Mouse (Mus musculus) effector memory CD4-positive, alpha-beta T cell, adult 5 months (primary cell): Measurements from ENCODE around the gene Pbxip1. TPM values are rescaled to one million over a fixed set of nuclear protein-coding genes. Genes with fewer than 3 reads are reported as not detected.

Experiments
- polyA plus RNA-seq: library from polyadenylated mRNA; unstranded; fragments of 100-300 nt; shearing (Covaris generic); gene quantifications from one replicate; pipeline ENCODE4 v1.2.1, GENCODE M21; 2017

Pbxip1 gene
- polyA plus RNA-seq = 100 TPM

DNA sequence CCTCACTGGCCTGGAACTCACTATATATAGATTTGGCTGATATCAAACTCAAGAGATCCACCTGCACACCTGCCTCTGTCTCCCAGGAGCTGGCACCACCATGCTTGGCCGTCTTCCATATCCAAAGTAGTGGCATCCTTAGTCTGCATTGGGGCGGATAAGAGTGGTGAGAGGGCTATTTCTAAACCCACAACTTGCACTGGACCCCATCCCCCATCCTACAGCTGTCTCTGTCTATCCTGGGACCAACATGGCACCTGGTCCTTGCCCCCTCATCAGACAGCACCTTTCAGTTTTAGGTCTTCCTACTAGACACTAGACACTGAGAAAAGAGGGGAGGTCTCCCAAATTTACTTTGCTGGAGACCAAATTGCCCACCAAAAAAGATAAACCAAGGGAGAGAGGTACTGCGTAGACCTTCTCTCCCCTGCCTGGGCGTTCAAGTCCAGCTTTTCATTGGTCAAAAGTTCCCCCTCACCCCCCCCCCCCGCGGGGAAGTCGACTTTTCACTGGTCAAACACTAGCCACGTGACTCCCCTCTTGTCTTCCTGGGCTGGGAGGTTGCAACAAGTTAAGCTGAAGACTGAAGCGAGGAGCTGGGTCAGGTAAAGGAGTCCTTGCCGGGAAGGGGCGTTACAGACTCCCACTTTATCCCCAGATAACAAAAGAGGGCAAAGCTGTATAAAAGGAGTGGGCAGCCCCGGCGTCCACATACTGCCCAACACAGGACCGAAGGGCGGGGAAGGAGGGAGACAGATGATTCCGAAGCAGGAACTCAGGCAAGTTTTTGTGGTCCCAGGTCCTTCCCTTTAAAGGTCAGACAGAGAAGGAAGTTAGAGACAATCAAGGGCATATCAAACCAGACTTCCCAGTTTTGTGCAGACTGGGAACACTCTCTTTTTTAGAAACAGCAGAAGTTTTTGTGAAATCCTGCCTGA lies at the start of gene Pbxip1:
Gene Pbxip1, plus strand, starts transcription at position 531 of the 938 bp plus-strand sequence.

DNA sequence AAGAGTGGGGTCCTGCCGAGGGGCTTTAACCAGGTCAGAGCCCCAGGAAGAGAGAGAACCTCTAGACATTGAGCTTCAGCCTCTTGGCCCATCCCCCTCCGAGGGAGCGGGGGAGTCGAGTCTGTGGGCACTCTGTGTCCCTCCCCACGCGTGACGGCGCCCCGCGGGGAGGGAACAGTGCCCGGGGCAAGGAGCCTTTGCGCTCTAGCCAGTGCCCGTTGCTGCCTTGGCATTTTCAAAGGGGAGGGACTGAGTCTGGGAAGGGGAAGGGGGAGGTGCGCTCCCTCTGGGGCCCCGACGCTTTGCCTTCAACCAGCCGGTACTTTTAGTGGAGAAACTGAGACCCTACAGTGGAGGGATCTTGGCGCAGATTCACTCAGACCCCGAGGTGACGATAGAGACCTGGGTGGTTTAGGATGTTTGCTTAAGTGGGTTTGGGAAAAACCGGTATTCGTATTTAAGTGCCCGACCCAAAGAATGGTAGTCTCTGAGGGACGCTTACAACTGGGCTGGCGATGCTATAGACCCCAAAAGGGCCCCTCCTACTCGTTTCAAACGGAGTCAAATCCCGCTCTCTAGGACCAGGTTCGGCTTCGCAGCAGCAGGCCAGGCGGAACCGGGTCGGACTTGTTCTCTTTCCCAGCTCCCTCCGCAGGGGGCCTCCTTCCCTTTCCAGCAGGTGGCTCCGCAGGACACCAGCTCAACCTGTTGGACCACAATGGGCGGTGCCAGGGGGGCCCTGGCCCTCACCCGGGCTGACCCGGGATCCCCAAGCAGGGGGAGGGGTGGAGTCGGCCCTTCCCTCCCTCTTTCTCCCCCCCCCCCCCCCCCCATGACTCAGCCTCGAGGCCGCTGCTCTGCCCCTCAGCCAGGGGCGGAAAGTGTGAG lies 42.3 kb upstream of the Pbxip1 start, which contains the start of gene Zbtb7b:
Gene Zbtb7b, minus strand, starts transcription at position 771 of the 888 bp plus-strand sequence.

DNA sequence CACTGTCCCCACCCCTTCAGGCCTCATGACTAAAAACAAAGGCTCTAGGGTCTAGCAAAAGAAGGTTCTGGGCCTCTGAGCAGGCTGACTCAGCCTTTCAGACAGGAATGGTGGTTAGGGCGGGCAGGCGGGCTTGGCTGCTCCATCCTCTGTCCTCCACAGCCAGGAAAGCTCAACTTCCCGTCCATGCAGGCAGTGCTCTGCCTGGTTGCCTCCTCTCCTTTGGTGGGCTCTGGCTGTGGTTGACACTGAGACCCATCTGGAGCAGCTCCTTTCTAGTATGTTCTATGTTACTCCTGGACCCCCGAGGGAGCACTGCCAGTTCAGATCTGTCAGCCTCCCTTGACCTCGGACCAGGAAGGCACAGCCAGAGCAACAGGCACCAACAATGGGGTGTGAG lies 33.8 kb upstream of the Pbxip1 start, which contains the start of gene Lenep:
Gene Lenep, minus strand, starts transcription at position 101 of the 400 bp plus-strand sequence.

DNA sequence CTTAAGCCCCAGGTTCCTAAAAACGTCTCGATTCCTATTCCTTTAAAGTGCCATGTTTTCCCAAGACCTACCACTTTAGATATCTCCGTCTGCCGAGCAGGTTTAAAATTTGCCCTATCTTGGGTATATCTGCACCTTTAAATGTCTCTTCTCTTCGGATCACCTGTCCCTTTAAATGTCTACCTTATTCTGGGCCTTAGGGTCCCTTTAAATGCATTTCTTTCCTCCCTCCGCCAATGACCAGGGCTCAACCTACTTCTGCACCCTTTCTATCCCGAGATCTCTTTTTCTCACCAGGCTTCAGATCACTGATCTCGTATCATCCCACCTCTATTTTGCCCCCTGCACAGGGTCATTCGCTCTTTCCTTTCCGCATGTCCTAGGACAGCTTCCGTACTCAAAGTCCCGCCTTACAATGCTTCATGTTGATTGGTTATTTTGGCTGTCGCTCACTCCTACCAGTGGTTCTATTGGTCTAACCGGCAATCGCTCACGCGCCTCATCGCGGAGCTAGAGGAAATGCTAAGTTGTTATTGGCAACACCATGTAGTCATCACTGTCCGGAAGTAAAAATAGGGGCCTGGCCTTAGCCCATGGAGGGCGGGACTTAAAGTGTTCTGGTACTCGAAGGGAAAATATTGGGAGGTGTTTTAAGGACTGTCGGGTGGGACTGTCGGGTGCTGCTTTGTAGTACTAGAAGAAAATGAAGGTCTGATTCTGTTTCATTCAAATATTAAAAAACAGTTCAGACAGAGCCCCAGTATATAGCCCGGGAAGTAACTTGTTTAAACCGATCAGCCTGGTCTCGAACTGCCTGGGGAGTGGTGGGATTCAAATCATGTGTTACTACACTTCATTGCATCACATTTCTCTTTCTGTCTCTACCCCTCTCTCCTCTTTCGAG lies 24.8 kb upstream of the Pbxip1 start, which contains the start of gene Flad1:
Gene Flad1, minus strand, starts transcription at position 381 of the 904 bp plus-strand sequence.

DNA sequence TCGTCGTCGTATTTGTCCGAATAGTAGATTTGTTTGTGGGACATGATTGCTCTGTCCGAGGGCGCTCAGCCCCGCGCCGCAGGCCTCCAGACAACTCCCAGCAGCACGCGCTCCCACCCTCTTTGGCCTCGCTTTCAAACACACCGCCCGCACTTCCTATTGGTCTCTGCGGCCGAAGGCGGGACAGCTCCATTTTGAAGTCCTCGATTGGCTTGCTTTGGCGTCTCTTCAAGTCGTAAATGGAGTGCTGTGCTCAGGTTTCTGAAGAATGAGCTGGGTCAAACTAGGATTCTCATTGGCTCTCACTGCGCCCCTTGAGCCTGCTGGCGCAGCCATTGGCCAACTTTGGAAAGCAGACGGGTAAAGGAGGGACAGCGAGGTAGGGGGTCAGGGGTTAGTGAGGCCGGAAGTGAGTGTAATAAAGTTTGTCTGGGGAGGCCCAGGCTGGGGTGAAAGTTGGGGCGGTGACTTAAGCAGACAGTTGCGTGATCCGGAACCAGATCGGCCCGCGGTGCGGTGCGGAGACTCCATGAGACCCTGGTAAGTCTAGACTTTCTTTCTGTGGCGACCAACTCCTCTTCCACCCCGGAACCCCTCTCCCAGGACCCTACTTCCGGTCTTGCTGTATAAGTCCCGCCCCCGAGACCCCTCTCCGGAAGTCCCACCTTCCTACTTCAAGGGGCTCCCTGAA lies 18.2 kb upstream of the Pbxip1 start, which contains the start of the genes Cks1b and Shc1:
Gene Cks1b, minus strand, starts transcription at position 214 of the 691 bp plus-strand sequence.
Gene Shc1, plus strand, starts transcription at position 274 of the 691 bp plus-strand sequence.

DNA sequence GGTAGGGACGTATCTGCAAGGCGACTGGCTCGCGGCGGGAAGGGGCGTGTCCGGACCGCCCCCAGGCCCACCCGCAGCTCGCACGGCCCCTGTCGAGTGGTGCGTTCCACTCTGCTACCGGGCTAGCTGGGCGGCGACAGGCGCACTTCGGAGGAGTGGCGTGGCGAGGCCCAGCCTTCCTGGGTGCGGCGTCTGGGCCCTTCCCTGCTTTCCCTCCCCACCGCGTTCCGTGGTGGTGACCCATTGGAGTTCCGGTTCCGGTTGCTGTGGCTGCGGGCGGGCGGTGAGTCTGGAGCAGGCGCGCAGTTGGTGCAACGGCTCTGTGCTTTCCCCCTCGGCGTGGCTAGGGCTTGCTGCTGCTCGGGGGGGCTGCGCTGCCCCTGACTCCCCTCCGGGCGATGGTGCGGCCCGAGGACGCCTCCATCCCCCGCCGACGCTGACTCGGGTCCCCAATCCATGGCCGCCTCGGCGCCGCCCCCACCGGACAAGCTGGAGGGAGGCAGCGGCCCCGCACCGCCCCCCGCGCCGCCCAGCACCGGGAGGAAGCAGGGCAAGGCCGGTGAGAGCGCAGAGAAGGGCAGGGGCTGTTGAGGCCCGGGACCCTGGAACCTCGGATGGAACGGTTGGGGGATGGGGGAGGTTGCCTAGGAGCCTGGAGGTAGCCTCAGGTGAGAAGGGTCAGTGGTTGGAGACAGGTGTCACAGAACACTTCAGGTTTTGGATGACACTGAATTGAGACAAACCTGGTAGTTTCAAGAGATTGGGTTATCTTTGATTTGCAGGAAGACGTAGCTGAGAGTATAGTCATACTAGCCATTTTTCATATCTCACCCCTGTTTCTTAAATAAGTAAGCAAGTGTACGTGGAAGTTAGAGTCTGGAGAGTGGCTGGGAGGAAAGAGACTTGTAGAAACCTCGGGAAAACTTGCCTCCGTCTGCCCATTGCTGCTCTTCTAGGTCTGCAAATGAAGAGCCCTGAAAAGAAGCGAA lies 6.0 kb upstream of the Pbxip1 start, which contains the start of gene Pygo2:
Gene Pygo2, plus strand, starts transcription at position 44 of the 989 bp plus-strand sequence.

DNA sequence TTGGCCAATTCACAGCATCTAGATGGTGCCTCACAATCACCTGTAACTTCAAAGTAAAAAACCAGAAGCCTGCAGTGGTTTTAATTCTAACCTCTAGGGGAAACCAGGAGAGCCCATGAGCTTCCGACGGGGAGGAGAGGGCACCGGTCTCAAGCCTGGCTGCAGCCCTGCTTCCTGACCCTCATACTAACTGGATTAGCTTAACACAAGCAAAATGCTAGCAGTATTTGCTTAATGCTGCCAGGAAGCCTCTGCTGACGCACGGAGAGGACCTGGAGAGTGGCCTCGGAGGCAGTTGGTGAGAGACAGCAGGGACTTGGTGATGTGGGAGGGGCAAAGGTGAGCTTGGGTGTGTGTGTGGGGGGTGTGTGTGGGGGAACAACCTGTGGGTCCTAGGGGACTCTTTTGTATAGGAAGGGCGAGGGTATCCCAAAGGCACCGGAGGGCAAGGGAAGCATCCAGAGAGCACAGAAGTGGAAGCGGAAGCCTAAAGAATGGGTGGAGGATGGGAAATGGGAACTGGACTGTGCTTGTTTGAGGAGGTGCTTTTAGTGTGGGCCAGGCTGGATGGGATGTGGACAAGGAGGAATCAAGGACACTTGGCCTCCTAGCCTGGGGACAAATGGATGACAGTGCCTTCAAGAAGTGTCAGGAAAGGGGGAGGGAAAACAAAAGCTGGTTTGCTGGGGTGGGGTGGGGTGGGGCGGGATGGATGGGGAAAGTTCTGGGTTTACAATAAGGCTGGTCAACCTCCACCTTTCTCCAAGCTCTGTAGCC lies 18.1 kb downstream of the Pbxip1 start, which contains the start of gene Pmvk:
Gene Pmvk, plus strand, starts transcription at position 141 of the 777 bp plus-strand sequence.

Other genes starting within 250 kb of the Pbxip1 start
- gene Gba, start 233.8 kb upstream of the Pbxip1 start, polyA plus RNA-seq = 79.2 TPM
- gene Thbs3, start 221.5 kb upstream of the Pbxip1 start, polyA plus RNA-seq = 1.6 TPM
- 87.7 TPM for gene Mtx1, start 209.6 kb upstream of the Pbxip1 start, polyA plus RNA-seq
- gene Muc1, start 207.6 kb upstream of the Pbxip1 start, polyA plus RNA-seq = 7.2 TPM
- 192 TPM for gene Krtcap2, start 190.7 kb upstream of the Pbxip1 start, polyA plus RNA-seq
- gene Trim46, start 190.4 kb upstream of the Pbxip1 start, polyA plus RNA-seq = 2.7 TPM
- gene Dpm3, start 177.3 kb upstream of the Pbxip1 start, polyA plus RNA-seq = 74.3 TPM
- 132 TPM for gene Slc50a1, start 166.1 kb upstream of the Pbxip1 start, polyA plus RNA-seq
- 0.26 TPM for gene Efna1, start 155.6 kb upstream of the Pbxip1 start, polyA plus RNA-seq
- gene Efna3, start 113.7 kb upstream of the Pbxip1 start, polyA plus RNA-seq = not detected
- gene Efna4, start 98.7 kb upstream of the Pbxip1 start, polyA plus RNA-seq = not detected
- gene Adam15, start 86.7 kb upstream of the Pbxip1 start, polyA plus RNA-seq = 21.7 TPM
- gene Dcst2, start 74.7 kb upstream of the Pbxip1 start, polyA plus RNA-seq = not detected
- 0.37 TPM for gene Dcst1, start 71.5 kb upstream of the Pbxip1 start, polyA plus RNA-seq
- gene Zbtb7b, start 41.9 kb upstream of the Pbxip1 start, polyA plus RNA-seq = 17.3 TPM
- gene Lenep, start 33.9 kb upstream of the Pbxip1 start, polyA plus RNA-seq = not detected
- gene Flad1, start 24.8 kb upstream of the Pbxip1 start, polyA plus RNA-seq = 27.4 TPM
- gene Cks1b, start 18.3 kb upstream of the Pbxip1 start, polyA plus RNA-seq = 10.5 TPM
- 69.1 TPM for gene Shc1, start 18.3 kb upstream of the Pbxip1 start, polyA plus RNA-seq
- 37.8 TPM for gene Pygo2, start 6.5 kb upstream of the Pbxip1 start, polyA plus RNA-seq
- gene Pmvk, start 17.8 kb downstream of the Pbxip1 start, polyA plus RNA-seq = 14.1 TPM
- not detected for gene Kcnn3, start 83.5 kb downstream of the Pbxip1 start, polyA plus RNA-seq